Mouse (Mus musculus) stomach, embryonic 16.5 days (tissue): ENCODE measurements at regions not wholly inside any gene's neighbourhood (a gene's known extent, or its start where the extent isn't known, plus 50 kb on each side); places are given as distances from the start of the nearest gene placed in this dataset.
"Not testable (repeated sequence)": the region's sequence is repeated elsewhere in the genome, so short reads cannot be mapped to it uniquely, and the experiment has no call there.

ENCODE experiments used
- ATAC-seq: fragments of 200-750 bp; cut with Nextera tagmentation; 2 replicates; pipeline ENCODE4 v1.8.0; 2017; ENCODE audit warnings: moderate number of reproducible peaks, moderate TSS enrichment; ENCODE audit not compliant: insufficient read depth, low FRiP score
- H3K27ac ChIP-seq: fragments of 300-500 bp; sonication (generic); 2 replicates; pipeline ENCODE4 v1.5.1; 2014; ENCODE audit warnings: low read length
- H3K27me3 ChIP-seq: fragments of 300-500 bp; sonication (generic); 2 replicates; pipeline ENCODE4 v1.6.1; 2014; ENCODE audit warnings: low read length, control low read depth, mixed read lengths; ENCODE audit not compliant: control insufficient read depth, insufficient read depth
- H3K36me3 ChIP-seq: fragments of 300-500 bp; sonication (generic); 2 replicates; pipeline ENCODE4 v1.6.1; 2014; ENCODE audit warnings: low read length; ENCODE audit not compliant: control insufficient read depth, insufficient read depth
- H3K4me1 ChIP-seq: fragments of 300-500 bp; sonication (generic); 2 replicates; pipeline ENCODE4 v1.6.1; 2014; ENCODE audit warnings: low read length, control low read depth, mixed read lengths; ENCODE audit not compliant: control insufficient read depth, insufficient read depth
- H3K4me2 ChIP-seq: fragments of 300-500 bp; sonication (generic); 2 replicates; pipeline ENCODE4 v1.6.1; 2014; ENCODE audit warnings: low read depth, low read length, mixed read lengths
- H3K4me3 ChIP-seq: fragments of 300-500 bp; sonication (generic); replicated peaks from 2 replicates; pipeline ENCODE4 v1.5.1; 2014; ENCODE audit warnings: mild to moderate bottlenecking, low read length
- H3K9ac ChIP-seq: fragments of 300-500 bp; sonication (generic); 2 replicates; pipeline ENCODE4 v1.6.1; 2014; ENCODE audit warnings: low read length
- H3K9me3 ChIP-seq: fragments of 300-500 bp; sonication (generic); replicated peaks from 2 replicates; pipeline ENCODE4 v1.6.1; 2016; ENCODE audit warnings: low read length, control low read depth; ENCODE audit not compliant: control insufficient read depth
- WGBS: fragments of 180-500 bp; shearing (Covaris S2); extraction: QIAGEN DNeasy Blood & Tissue Kit; methylation state at CpG from one replicate; pipeline ENCODE4 v1.1.7; 2014; 5-methylcytosine and 5-hydroxymethylcytosine counted together

GRCm38 (mm10) chr15:59722661-59723413, 293.6 kb downstream of the 4933412E24Rik start:
- H3K4me1 ChIP-seq = peaks cover 4% of the 10 kb centered on the region; the same call in 1 of the 2 replicates
- H3K36me3 ChIP-seq = no peaks in the 10 kb centered on the region
- H3K4me3 ChIP-seq = no peak overlapping the region
- 83% methylated on average over 2 of the region's 2 CpGs for WGBS
- no peak overlapping the region for H3K4me2 ChIP-seq
- no peak overlapping the region for H3K9ac ChIP-seq
- no peaks in the 10 kb centered on the region for H3K9me3 ChIP-seq
- no peaks in the 10 kb centered on the region for H3K27me3 ChIP-seq
- no peak overlapping the region for H3K27ac ChIP-seq
- ATAC-seq = no peak

GRCm38 (mm10) chr15:59721420-59721819, 295.0 kb downstream of the 4933412E24Rik start:
- WGBS = 77% methylated on average over 4 of the region's 4 CpGs
- Histone ChIP-seq H3K9me3 (no peaks in the 10 kb centered on the region), H3K27ac (no peak overlapping the region), H3K4me2 (no peak overlapping the region), H3K36me3 (no peaks in the 10 kb centered on the region), H3K4me1 (peaks cover 4% of the 10 kb centered on the region; the same call in 1 of the 2 replicates), H3K4me3 (no peak overlapping the region), H3K9ac (no peak overlapping the region), H3K27me3 (no peaks in the 10 kb centered on the region)
- ATAC-seq = no peak

GRCm38 (mm10) chr15:59721018-59721417, 295.4 kb downstream of the 4933412E24Rik start:
- H3K4me1 ChIP-seq = peaks cover 4% of the 10 kb centered on the region; the same call in 1 of the 2 replicates
- H3K9me3 ChIP-seq = no peaks in the 10 kb centered on the region
- H3K4me2 ChIP-seq = no peak overlapping the region
- no peak for ATAC-seq
- no peaks in the 10 kb centered on the region for H3K36me3 ChIP-seq
- 77% methylated on average over 6 of the region's 6 CpGs for WGBS
- no peak overlapping the region for H3K27ac ChIP-seq
- H3K4me3 ChIP-seq = no peak overlapping the region
- H3K27me3 ChIP-seq = no peaks in the 10 kb centered on the region
- no peak overlapping the region for H3K9ac ChIP-seq

- no peak for ATAC-seq
- Histone ChIP-seq H3K36me3 (no peaks in the 10 kb centered on the region), H3K27me3 (no peaks in the 10 kb centered on the region), H3K9ac (no peak overlapping the region), H3K27ac (no peak overlapping the region), H3K9me3 (no peaks in the 10 kb centered on the region), H3K4me1 (peaks cover 4% of the 10 kb centered on the region; the same call in 1 of the 2 replicates), H3K4me2 (no peak overlapping the region), H3K4me3 (no peak overlapping the region)
- 89% methylated on average over 6 of the region's 6 CpGs for WGBS
Observed at GRCm38 (mm10) chr15:59720149-59720548, 296.3 kb downstream of the 4933412E24Rik start.

- H3K9me3 ChIP-seq, ATAC-seq, H3K4me1 ChIP-seq, H3K27ac ChIP-seq, H3K4me2 ChIP-seq, H3K4me3 ChIP-seq, H3K9ac ChIP-seq, H3K27me3 ChIP-seq, H3K36me3 ChIP-seq: not testable (repeated sequence)
- WGBS = 57% methylated on average over 6 of the region's 6 CpGs
Observed at GRCm38 (mm10) chr15:59719383-59720128, 296.9 kb downstream of the 4933412E24Rik start.

GRCm38 (mm10) chr15:59716872-59717271, 299.5 kb downstream of the 4933412E24Rik start:
- Histone ChIP-seq H3K4me1 (peaks cover 4% of the 10 kb centered on the region; the same call in 1 of the 2 replicates), H3K36me3 (no peaks in the 10 kb centered on the region), H3K9me3 (no peaks in the 10 kb centered on the region), H3K9ac (no peak overlapping the region), H3K4me3 (no peak overlapping the region), H3K27ac (no peak overlapping the region), H3K27me3 (no peaks in the 10 kb centered on the region), H3K4me2 (no peak overlapping the region)
- WGBS = 54% methylated on average over 6 of the region's 6 CpGs
- ATAC-seq = no peak

- H3K4me1 ChIP-seq = peaks cover 4% of the 10 kb centered on the region; the same call in 1 of the 2 replicates
- no peak overlapping the region for H3K4me2 ChIP-seq
- no peak overlapping the region for H3K4me3 ChIP-seq
- ATAC-seq = no peak
- no peak overlapping the region for H3K9ac ChIP-seq
- no peak overlapping the region for H3K27ac ChIP-seq
- no peaks in the 10 kb centered on the region for H3K27me3 ChIP-seq
- H3K36me3 ChIP-seq = no peaks in the 10 kb centered on the region
- 75% methylated on average over 3 of the region's 3 CpGs for WGBS
- H3K9me3 ChIP-seq = no peaks in the 10 kb centered on the region
Observed at GRCm38 (mm10) chr15:59715951-59716350, 300.5 kb downstream of the 4933412E24Rik start.

- WGBS = 61% methylated on average over 8 of the region's 8 CpGs
- no peak overlapping the region for H3K9ac ChIP-seq
- no peak for ATAC-seq
- no peak overlapping the region for H3K4me3 ChIP-seq
- no peak overlapping the region for H3K27ac ChIP-seq
- no peak overlapping the region for H3K4me2 ChIP-seq
- H3K9me3 ChIP-seq = no peaks in the 10 kb centered on the region
- H3K27me3 ChIP-seq = no peaks in the 10 kb centered on the region
- no peaks in the 10 kb centered on the region for H3K36me3 ChIP-seq
- peaks cover 1% of the 10 kb centered on the region; the same call in 1 of the 2 replicates for H3K4me1 ChIP-seq
Observed at GRCm38 (mm10) chr15:59713965-59714739, 302.3 kb downstream of the 4933412E24Rik start.
